Mouse (Mus musculus) left cerebral cortex, adult 18-20 months (tissue): ENCODE results near the gene Lman1l. TPM values are rescaled to one million over a fixed set of nuclear protein-coding genes. Genes with fewer than 3 reads are reported as not detected.

Experiments used
- DNase-seq, 2 experiments: peaks; one replicate each; pipeline ENCODE4 v3.0.0; 2021 to 2022; ENCODE audit warnings: low spot score in 2 of 2, mixed read lengths in 1 of 2
- total RNA-seq, 2 experiments: library from RNA; stranded (reverse); gene quantifications; 2 replicates each; pipeline ENCODE4 v1.2.3; 2021

Lman1l gene
- total RNA-seq, 2 experiments from 2014 or later, result not detected

DNA sequence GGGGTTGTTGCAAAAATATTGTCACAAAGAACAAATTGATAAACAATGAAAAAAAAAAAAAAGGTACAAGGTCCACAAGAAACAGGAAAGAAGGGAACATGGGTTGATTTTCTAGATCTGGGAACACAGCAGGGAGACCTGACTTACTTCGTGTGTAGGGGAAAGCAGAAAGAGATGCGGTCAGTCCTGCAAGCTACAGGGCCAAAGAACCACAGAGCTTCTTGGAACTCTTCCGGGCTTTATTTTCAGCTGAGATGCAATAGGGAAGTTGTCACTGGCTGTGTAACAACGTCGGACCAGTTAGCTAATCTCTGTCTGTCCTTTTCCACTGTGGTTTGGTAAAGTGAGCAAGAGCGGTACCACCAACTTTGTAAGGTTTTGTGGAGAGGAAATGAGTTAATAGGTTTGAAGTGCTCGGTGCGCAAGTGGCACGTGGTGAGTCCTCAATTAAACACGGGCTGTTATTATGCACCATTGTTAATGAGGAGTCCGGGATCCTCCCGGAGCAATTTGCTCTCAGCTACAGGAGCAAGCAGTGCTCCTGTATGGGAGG lies 26.1 kb upstream of the Lman1l start:
- DNase-seq, result no peak

DNA sequence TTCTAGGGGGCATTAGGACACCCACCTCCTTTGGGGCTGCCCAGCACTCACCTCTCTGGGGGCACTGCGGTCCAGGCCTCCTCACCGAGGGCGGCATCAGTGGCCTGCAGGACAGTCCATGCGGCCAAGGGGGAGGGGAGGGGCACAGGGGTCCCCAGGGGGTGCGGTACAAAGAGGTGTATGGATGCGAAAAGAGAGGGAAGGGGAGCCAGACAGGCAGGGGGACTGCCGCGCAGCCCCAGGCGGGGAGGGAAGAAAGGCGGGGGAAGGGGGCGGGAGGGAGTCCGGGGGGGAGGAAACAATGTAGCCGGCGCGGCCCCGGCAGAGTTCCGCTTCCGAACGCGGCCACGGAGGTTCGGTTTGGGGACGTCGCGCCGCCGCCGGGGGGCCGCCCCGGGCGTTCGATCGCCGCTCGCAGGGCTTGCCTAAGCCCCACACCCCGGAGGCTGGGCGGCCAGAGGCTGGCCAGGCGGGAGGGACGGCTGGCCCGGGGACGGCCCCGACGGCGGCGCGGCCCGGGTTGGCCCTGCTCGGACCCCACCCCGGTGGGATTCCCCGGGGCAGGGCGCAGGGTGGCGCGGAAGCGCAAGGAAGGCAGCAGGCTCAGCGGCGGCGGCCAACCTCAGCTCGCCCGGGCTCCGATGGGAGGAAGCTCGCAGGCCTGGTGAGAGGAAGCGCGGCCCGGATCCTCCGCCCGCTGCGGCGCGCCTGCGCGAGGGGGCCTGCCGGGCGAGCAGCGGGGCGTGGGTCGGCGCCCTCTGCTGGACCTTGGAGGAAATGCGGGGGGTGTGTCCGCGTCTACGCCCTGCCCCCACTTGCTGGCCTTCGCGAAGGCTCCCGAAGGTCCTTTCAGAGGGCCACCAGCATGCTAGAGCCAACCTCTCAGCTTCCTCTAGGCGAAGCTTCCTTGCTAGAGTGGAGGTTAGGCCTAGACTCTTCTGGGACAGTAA lies 24.6 kb upstream of the Lman1l start:
- peak; percentile 92 to 93 for DNase-seq

- DNase-seq, result no peak
Observed at GRCm38 (mm10) chr9:57644442-57644943, 23.9 kb upstream of the Lman1l start.

GRCm38 (mm10) chr9:57643856-57644180 lies 23.2 kb upstream of the Lman1l start:
- no peak for DNase-seq

DNA sequence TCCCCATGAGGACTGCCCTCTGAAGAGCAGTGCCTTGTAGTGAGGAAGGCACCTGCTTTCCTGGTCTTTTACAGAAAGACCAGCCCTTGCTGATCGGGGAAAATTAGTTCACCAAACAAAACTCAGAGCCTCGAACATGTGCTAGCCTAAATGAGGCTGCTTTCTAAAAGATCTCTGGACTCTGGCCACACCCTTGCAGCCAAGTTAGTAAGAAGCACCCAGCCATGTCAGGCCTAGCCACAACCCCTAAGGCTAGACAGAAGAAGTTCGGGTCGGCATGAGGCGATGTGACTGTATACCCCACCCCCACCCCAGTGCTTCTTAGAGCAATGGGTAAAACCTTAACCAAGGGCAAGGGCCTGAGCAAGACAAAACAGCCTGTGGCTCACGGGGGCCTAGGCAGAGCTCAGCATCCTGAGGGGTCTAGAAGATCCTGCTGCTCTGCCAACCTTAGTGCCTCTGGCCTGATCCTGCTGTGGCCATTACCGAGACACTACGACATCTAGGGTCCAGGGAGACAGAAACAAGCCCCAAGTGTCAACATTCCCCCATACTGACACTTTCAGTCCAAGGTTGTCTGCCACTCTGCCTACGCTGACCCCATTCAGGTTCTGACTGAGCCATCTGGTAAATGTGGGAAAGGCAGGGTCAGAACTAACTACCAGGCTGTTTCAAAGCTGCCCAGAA lies 22.7 kb upstream of the Lman1l start:
- DNase-seq, result no peak

DNA sequence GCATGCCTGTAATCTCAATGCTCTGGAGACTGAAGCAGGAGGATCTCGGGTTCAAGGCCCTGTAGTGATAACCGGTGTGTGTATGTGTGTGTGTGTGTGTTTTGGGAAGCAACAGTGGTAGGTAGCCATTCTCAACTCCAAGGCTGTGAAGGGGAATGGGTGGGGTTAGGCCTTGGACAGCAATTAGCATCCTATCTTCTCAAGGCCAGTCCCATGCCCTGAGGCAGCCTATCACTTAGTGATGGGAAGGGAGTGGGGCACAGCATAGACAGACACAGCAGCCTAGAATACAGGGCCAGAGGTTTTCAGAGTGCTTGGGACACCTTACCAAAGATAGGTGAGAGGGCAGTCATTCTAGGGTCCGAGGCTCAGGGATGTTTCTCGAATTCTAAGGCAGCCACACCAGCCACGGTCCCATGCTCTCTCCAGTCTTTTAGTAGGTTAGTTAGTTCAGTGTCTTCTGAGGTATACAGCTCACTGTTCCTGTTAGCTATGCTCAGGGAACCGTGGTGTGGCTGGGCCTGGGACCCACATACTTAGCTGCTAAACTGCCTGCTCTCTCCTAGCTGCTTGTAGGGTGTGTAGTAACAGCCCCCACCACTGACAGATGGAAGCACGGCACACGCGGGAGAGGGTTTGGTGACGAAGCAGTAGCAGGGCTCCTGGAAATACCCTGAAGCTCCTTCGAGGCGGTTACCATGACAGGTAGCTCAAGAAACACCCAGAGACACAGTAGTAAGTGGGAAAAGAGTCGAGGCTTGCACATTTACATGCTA lies 21.4 kb upstream of the Lman1l start:
- DNase-seq, result peak in 1 of 2 experiments; percentile 27

DNA sequence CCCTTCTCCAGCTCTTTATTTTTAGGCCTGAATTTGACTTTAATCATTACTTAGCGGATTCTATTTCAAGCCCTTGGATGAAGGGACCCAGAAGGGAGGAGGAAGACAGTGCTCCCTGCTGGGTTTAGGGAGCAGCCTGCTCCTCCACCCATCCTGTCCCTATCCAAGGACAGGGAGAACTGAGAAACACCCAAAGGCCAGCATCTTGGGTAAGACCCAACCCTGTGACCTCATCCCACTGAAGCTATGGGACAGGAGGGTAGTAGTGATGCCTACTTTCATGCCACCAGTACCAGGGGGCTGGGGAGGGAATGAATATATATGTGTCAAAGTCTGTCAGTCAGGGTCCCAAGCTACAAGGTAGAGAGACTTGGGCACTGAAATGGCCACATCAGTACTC lies 20.4 kb upstream of the Lman1l start:
- no peak for DNase-seq

GRCm38 (mm10) chr9:57640384-57640783 lies 19.8 kb upstream of the Lman1l start:
- no peak for DNase-seq

DNA sequence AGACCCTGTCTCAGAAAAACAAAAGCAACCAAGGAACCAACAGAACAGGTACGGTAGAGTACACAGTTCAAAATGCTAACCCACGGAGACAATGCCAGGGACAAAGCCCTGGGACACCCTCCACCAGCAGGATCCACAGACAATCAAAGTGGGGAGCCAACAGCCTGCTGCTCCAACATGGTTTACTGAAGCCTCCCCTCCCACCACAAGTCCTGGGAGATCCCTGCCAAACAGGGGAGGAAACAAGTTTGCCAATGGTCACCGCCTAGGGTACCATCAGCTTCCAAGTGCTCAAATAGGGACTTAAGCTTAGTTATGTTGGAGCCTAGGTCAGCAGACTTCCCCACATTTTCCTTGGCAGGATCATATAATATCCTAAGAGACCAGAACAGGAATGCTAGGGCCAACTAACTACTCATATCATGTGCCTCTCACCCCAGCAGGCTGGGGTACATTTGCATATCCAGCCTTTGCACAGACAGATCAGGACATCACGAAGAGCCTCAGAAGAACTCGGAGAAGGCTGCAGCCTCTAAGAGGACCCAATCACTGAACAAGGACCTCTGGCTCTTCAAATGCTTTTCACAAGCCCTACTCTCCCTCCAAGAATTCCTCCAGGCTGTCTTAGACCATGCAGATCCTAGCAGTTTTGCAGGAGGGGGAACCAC lies 19.2 kb upstream of the Lman1l start:
- no peak for DNase-seq

DNA sequence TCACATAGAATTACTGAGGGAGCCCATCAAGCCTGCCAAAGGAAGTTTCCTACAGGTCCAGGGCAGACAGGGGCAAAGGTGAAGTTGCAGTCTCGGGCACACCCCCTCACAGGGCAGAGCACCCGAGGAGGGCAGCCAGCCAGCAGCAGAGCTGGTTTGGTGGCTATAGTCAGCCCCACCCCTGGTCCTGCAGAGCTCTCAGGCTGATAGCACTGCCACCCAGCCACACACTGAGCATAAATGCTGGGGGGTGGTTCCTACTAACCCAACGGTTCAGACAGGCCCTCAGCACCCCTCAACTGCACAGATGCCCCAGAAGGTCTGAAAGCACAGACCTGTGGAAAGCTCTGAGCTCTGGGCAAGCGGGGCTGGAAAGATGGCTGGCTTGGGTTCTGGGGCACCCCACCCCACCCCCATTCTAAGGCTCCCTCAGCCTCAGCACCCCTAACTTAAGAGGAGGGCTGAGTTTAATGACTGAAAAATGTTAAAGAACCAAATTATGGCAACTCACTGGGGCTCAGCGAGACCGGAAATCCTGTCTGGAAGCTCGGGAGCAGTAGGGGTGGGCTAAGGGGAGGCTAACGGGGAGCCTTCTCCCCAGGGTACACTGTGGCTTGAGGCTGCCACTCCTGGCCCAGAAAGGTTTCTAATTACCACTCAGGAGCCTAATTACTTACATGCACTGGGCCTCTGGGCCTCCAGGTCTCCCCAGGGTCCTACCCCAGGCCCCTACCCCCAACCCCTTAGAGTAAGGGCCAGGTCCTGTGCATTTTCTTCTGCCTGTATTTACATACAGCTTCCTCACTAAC lies 18.3 kb upstream of the Lman1l start:
- DNase-seq, result no peak

DNA sequence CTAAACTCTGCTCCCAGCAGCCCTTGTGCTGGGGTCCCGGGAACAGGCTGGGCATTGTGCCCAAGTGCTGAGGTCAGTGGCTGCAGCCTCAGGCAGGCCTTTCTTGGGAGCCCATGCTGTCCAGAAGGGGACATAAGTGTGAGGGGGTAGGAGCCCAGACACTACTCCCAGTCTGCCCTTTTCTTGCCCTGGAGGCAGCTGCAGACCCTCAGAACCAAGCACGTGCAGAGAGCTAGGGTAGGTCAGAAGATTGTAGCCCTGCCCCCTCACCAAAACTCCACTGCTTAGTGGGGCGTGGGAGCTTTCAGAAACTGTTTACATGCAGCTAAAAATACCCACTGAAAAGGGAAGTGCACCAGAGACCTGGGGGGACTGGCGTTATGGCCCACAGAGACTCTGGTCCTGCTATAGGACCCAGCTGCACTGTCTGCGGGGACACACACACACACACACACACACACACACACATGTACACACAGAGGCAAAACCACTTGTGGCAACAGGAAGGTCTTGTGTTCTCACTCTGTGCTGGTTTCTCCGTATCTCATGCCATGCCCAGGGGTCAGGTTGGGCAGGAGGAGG lies 17.3 kb upstream of the Lman1l start:
- DNase-seq, result no peak

- no peak for DNase-seq
Observed at GRCm38 (mm10) chr9:57637272-57637671, 16.7 kb upstream of the Lman1l start.

DNA sequence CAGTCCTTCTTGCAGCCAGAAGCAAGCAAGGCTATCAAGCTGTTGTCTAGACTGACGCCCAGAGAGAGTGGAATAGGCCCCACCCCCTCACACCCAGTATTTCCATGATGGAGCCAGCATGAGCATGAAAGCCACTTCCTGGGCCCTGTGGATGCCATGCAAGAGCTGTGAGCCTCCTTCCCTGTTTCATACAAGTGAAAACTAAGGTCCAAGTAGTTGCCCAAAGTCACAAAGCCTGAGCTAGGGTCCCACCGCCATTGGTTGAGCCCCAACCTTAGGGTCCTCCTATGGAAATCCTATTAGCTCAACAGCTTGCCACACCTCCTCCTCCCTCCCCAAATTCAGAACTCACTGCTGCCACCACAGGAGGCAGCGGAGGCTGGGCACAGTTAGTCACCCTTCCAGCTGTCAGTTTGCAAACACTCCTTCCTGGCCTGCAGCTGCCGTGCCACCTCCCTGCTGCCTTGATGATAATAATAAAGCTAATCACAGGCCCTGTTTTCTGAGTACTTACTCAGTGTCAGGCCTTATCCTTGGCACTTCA lies 13.0 kb upstream of the Lman1l start:
- peak; percentile 45 to 46 for DNase-seq

GRCm38 (mm10) chr9:57629118-57629874 lies 8.7 kb upstream of the Lman1l start:
- DNase-seq, result peak; percentile 69 to 84

DNA sequence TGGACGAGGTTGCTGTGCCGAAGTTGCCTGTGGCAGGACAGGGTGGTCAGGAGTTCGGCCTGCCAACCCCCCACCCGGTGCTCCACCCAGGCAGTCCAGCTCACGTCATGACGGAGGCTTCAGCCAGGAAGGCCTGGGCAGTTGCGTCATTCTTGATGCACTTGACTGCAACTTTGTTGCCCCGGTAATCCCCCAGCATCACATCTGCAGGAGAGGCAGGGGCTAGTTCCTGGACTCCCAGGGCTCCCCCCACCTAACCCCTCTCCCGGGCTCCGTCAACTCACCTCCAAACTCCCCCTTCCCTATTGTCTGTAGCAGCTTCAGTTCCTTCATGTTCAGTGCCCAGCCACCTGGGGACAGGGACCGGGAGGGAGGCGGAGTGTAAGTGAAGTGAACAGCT lies 8.1 kb upstream of the Lman1l start:
- DNase-seq, result no peak

- no peak for DNase-seq
Observed at GRCm38 (mm10) chr9:57627892-57628291, 7.3 kb upstream of the Lman1l start.

GRCm38 (mm10) chr9:57627191-57627590 lies 6.6 kb upstream of the Lman1l start:
- no peak for DNase-seq
